Mouse (Mus musculus) ES-Bruce4 (cell line): ENCODE measurements around the gene Ctbp1.

Experiments used
- CTCF ChIP-seq: IDR thresholded peaks from one replicate; pipeline ENCODE4 v1.8.1; 2011; ENCODE audit warnings: low read depth, low read length
- EP300 ChIP-seq: IDR thresholded peaks from 2 replicates; pipeline ENCODE4 v1.6.1; 2011; ENCODE audit warnings: low read depth, low read length; ENCODE audit not compliant: insufficient read depth
- POLR2A ChIP-seq: IDR thresholded peaks from one replicate; pipeline ENCODE4 v1.8.1; 2011; ENCODE audit warnings: low read length; ENCODE audit not compliant: insufficient read depth

- TF ChIP-seq EP300 (no peak), CTCF (no peak), POLR2A (no peak)
Measured at GRCm38 (mm10) chr5:33293796-33294430, 19.1 kb upstream of the Ctbp1 start.
